Mouse (Mus musculus) forebrain, embryonic 12.5 days (tissue): ENCODE results near the gene Usp5. TPM values are rescaled to one million over a fixed set of nuclear protein-coding genes. Genes with fewer than 3 reads are reported as not detected.

Source experiments
- ATAC-seq: fragments of 200-750 bp; cut with Nextera tagmentation; 2 replicates; pipeline ENCODE4 v1.8.0; 2017; ENCODE audit warnings: moderate TSS enrichment; ENCODE audit not compliant: low FRiP score
- H3K27ac ChIP-seq: fragments of 300-500 bp; sonication (generic); 2 replicates; pipeline ENCODE4 v1.5.1; 2016; ENCODE audit warnings: mild to moderate bottlenecking
- H3K27me3 ChIP-seq: fragments of 300-500 bp; sonication (generic); 2 replicates; pipeline ENCODE4 v1.6.1; 2016; ENCODE audit warnings: mild to moderate bottlenecking
- H3K36me3 ChIP-seq: fragments of 300-500 bp; sonication (generic); replicated peaks from 2 replicates; pipeline ENCODE4 v1.6.1; 2016; ENCODE audit warnings: mild to moderate bottlenecking
- H3K4me1 ChIP-seq: fragments of 300-500 bp; sonication (generic); 2 replicates; pipeline ENCODE4 v1.6.1; 2016
- H3K4me2 ChIP-seq: fragments of 300-500 bp; sonication (generic); 2 replicates; pipeline ENCODE4 v1.6.1; 2016; ENCODE audit warnings: mild to moderate bottlenecking, moderate library complexity
- H3K4me3 ChIP-seq: fragments of 300-500 bp; sonication (generic); replicated peaks from 2 replicates; pipeline ENCODE4 v1.5.1; 2016; ENCODE audit warnings: mild to moderate bottlenecking
- H3K9ac ChIP-seq: fragments of 300-500 bp; sonication (generic); 2 replicates; pipeline ENCODE4 v1.6.1; 2016; ENCODE audit warnings: mild to moderate bottlenecking
- H3K9me3 ChIP-seq: fragments of 300-500 bp; sonication (generic); 2 replicates; pipeline ENCODE4 v1.6.1; 2016
- WGBS: fragments of 180-500 bp; shearing (Covaris S2); methylation state at CpG from one replicate; pipeline ENCODE4 v1.1.7; 2016; 5-methylcytosine and 5-hydroxymethylcytosine counted together
- polyA plus RNA-seq: library from polyadenylated mRNA; unstranded; fragments of >200 nt; fragmentation: Nextera tagmentation; extraction: Ambion mirVana; gene quantifications from 2 replicates; pipeline ENCODE4 v1.2.1, GENCODE M21; 2016

The Usp5 gene
- polyA plus RNA-seq, 1 experiment from 2014 or later = 199 TPM

DNA sequence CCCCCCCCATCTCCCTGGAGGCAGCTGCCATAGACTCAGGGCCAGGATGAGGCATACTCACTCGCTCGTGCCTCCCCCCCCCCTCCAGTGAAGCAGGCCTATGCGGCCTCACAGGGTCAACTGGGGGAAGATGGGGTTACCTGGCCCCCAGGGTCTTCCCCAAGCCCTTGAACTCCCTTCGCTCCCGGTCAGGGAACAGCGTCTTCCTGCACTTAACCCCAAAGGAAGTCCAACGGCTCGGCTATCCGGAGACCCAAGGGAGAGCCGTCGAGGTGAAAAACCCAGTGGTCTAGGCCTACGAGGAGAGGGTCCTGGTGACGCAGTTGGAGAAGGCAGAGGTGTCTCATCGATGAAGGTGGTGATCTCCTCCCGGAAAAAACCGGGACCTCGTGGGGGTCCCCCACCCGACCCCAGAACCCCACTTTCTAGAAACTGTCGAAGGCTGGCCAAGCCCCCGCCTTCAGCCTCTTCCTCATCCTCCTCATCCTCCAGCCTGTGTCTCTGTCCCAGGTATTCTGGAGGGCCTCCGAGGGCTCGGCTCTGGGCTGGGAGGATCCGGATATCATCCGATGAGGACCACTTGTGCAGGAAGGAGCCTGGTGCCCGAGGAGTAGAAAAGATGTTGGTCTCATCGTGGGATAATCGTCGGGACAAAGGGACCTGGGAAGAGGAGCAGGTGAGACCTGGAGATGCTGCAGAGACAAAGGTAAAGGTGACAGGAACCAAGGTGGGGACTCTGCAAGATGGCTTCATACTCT lies 29.5 kb upstream of the Usp5 start:
- no peak for ATAC-seq
- Histone ChIP-seq H3K27ac (no peak overlapping the region), H3K36me3 (peaks cover 6% of the 10 kb centered on the region; the same call in 1 of the 2 replicates), H3K4me3 (no peak overlapping the region), H3K27me3 (peaks cover 17% of the 10 kb centered on the region), H3K4me2 (peak overlapping the region; percentile 80), H3K9me3 (no peaks in the 10 kb centered on the region), H3K9ac (0 out of 2 replicates have a peak overlapping the region, but pooled peaks have one; percentile 91), H3K4me1 (peaks cover 58% of the 10 kb centered on the region)
- 83% methylated on average over 28 of the region's 28 CpGs for WGBS

DNA sequence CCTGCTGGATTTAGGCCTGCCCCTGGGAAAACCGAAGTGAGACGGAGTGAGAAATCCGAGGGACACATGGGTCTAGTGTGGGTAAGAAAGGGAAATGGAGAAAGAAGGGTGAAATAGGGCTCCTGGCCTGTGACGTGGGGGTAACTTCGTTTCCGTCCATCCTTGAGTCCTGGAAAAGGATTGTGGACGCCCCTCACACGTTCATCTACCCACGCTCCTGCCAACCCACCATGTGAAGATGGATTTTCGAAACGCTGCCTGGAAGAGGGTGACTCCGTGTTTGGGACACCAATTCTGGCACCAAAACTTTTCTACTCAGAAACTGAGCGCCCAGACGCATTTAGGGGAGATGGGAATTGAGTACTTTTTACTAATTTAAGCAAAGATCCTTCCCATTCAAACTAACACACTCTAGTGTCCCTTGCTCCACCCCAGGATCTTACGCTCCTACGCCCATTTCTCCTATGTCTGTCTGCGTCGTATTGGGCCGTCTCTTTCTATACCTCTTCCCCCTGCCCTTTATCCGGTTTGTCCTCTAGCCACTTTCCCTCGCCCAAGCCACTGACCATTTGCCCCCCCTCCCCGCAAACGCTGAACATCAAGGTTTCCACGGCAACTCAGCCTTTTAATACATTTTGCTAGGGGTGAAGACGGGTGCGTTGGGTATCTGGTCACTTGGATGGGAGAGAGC lies 28.7 kb upstream of the Usp5 start:
- peak overlapping the region; percentile 78 for H3K4me3 ChIP-seq
- peak overlapping the region; percentile 91 for H3K9ac ChIP-seq
- H3K4me1 ChIP-seq = peaks cover 55% of the 10 kb centered on the region
- H3K9me3 ChIP-seq = no peaks in the 10 kb centered on the region
- peak overlapping the region; percentile 80 for H3K4me2 ChIP-seq
- ATAC-seq = no peak
- H3K27me3 ChIP-seq = peaks cover 17% of the 10 kb centered on the region
- 22% methylated on average over 26 of the region's 26 CpGs for WGBS
- H3K27ac ChIP-seq = peak overlapping the region; percentile 97
- peaks cover 10% of the 10 kb centered on the region; the same call in 1 of the 2 replicates for H3K36me3 ChIP-seq

DNA sequence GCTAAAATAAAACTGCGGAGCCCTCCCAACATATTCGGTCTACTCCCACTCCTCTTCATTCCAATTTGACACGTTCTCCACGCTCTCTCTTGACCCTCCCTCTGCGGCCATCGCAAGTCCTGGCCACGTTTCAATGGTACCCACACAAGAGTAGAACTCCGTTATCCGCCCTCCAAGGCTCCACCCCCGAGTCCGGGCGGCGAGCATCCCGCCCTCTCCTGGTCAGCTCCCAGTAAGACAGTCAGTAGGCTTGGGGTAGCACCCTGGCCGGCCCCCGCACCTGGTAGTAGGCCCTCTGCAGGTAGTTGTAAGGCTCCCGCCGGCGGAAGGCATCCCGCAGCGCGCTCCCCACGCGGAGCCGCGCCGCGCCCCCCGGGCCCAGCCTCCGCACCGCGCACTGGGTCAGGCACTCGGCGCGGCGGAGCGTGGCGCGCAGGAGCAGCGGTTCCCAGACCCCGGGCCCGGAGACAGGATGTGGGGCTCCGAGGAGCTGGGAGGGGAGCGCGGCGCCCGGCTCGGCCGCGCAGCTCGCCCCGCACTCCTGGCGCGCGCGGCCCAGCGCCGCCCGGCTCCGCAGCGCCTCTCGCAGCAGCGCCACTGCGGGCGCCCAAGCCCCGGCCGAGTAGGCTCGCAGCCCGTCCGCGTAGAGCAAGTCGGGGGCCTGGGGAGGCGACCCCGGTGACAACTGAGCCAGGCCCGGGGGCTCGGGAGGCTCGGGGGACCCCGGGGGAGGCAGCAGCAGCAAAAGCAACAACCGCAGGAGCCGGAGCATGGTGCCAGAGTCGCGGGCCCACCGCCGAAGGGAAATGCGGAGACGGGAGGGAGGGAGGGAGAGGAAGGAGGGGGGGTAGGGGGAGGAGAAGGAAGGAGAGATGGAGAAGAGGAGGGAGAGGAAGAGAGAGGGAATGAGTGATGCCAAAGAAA lies 27.9 kb upstream of the Usp5 start, which contains the start of gene P3h3:
TSS of gene P3h3 (minus strand) at position 837 of the 924 bp plus-strand sequence.
- H3K27me3 ChIP-seq = peaks cover 14% of the 10 kb centered on the region
- peak within 1 kb of the TSS; percentile 78 for H3K4me3 ChIP-seq
- under 1% methylated on average over 86 of the region's 86 CpGs for whole genome bisulfite sequencing
- peak within 1 kb of the TSS; percentile 80 for H3K4me2 ChIP-seq
- peak within 1 kb of the TSS; percentile 97 for H3K27ac ChIP-seq
- peaks cover 47% of the 10 kb centered on the region for H3K4me1 ChIP-seq
- peaks cover 14% of the 10 kb centered on the region; the same call in 1 of the 2 replicates for H3K36me3 ChIP-seq
- peak within 1 kb of the TSS; percentile 91 for H3K9ac ChIP-seq
- H3K9me3 ChIP-seq = no peaks in the 10 kb centered on the region
- ATAC-seq = peak; percentile 88

DNA sequence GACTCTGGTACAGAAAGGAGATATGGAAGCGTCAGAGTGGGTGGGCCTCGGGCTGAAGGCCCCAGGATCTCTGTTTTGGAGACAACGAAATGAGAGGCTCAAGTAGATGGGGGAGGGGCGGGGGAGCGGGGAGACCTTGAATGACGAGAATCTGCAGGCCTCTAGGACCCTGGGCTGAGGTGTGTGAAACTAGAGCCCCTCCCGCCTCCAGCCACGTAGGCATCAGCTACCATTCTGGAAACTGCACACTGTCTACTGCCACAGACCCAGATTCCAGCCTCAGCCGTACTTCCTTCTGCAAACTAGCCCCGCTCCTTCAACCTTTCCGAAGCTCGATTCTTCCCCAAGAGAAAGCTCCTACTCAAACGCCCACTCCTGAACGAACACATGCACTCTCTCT lies 27.0 kb upstream of the Usp5 start:
- peaks cover 39% of the 10 kb centered on the region for H3K4me1 ChIP-seq
- WGBS = 6% methylated on average over 14 of the region's 14 CpGs
- ATAC-seq = peak; percentile 55

DNA sequence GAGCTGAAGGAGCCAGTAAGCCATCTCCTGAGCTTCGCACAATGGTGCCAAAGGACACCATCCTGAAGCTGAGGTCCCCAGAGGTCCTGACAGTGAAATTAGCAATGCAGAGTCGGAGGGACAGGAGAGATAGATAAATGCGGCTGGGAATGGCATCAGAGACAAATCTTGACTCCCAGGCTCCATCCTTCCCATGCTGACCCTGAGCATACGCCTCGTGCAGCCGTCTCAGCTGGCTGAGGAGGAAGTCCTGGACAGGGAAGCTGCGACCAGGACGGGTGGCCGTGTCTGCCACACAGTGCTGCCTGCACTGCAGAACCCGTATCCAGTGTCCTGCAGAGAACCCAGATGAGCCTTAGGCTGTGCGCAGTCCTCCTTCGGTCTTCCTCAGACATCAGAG lies 25.4 kb upstream of the Usp5 start:
- Histone ChIP-seq H3K27me3 (peaks cover 13% of the 10 kb centered on the region), H3K4me1 (peaks cover 24% of the 10 kb centered on the region), H3K36me3 (peaks cover 17% of the 10 kb centered on the region), H3K9me3 (no peaks in the 10 kb centered on the region), H3K9ac (no peak overlapping the region), H3K4me3 (no peak overlapping the region), H3K27ac (peak overlapping the region; percentile 42; the same call in 1 of the 2 replicates), H3K4me2 (no peak overlapping the region)
- WGBS = 75% methylated on average over 12 of the region's 12 CpGs
- ATAC-seq = no peak

More for the DNA sequence above, 27.0 kb upstream of the Usp5 start:
- no peaks in the 10 kb centered on the region for H3K9me3 ChIP-seq
- peaks cover 14% of the 10 kb centered on the region for H3K27me3 ChIP-seq
- peak overlapping the region; percentile 97 for H3K27ac ChIP-seq
- peaks cover 14% of the 10 kb centered on the region; the same call in 1 of the 2 replicates for H3K36me3 ChIP-seq
- H3K4me3 ChIP-seq = peak overlapping the region; percentile 78
- peak overlapping the region; percentile 91 for H3K9ac ChIP-seq
- H3K4me2 ChIP-seq = peak overlapping the region; percentile 80

DNA sequence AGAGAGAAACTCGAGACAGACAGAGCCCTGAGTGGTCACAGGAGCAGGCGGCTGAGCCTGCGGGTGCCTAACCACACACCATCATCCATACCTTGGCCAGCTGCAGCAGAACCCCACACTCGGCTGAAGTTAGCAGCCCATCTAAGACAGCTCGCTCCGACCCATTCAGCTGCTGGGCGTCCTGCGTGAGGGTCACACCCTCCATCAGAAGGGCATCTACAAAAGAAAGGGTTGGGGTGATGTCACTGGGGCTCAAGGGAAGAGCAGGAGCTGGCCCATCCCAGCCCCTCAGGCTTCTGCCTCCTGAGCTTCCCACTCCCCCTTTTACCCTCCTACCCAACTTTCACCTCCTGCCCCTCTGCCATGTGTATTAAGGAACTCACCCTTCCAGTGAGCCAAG lies 21.3 kb upstream of the Usp5 start:
- ATAC-seq = no peak
- WGBS = 65% methylated on average over 8 of the region's 8 CpGs

DNA sequence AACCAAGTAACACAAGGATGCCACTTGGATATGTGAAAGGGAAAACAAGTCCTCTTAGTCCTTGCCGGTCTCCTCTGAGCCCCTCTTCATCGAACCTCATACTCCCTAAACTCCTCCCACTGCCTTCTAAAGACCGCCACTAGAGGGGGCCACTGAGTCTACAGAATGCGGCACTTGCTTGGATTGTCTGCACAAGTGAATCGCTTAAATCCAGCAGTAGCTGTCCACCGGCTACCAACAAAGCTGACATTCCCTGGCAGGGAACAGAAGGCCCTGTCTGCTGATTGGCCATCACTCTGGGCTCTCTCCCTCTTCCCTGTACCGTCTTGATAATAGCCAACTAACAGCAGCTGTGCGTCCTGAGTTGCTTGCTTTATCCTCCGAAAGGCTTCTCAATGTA lies 18.0 kb upstream of the Usp5 start:
- Histone ChIP-seq H3K36me3 (peaks cover 19% of the 10 kb centered on the region), H3K9ac (0 out of 2 replicates have a peak overlapping the region, but pooled peaks have one; percentile 25), H3K27me3 (no peaks in the 10 kb centered on the region), H3K9me3 (no peaks in the 10 kb centered on the region), H3K27ac (peak overlapping the region; percentile 71), H3K4me2 (peak overlapping the region; percentile 19; the same call in 1 of the 2 replicates), H3K4me1 (peaks cover 7% of the 10 kb centered on the region), H3K4me3 (no peak overlapping the region)
- ATAC-seq = peak; percentile 91
- WGBS = 8% methylated on average over 9 of the region's 9 CpGs

More for the DNA sequence above, 21.3 kb upstream of the Usp5 start:
- Histone ChIP-seq H3K27me3 (no peaks in the 10 kb centered on the region), H3K4me3 (no peak overlapping the region), H3K27ac (no peak overlapping the region), H3K36me3 (peaks cover 17% of the 10 kb centered on the region), H3K4me2 (no peak overlapping the region), H3K9ac (no peak overlapping the region), H3K4me1 (peaks cover 7% of the 10 kb centered on the region), H3K9me3 (no peaks in the 10 kb centered on the region)

DNA sequence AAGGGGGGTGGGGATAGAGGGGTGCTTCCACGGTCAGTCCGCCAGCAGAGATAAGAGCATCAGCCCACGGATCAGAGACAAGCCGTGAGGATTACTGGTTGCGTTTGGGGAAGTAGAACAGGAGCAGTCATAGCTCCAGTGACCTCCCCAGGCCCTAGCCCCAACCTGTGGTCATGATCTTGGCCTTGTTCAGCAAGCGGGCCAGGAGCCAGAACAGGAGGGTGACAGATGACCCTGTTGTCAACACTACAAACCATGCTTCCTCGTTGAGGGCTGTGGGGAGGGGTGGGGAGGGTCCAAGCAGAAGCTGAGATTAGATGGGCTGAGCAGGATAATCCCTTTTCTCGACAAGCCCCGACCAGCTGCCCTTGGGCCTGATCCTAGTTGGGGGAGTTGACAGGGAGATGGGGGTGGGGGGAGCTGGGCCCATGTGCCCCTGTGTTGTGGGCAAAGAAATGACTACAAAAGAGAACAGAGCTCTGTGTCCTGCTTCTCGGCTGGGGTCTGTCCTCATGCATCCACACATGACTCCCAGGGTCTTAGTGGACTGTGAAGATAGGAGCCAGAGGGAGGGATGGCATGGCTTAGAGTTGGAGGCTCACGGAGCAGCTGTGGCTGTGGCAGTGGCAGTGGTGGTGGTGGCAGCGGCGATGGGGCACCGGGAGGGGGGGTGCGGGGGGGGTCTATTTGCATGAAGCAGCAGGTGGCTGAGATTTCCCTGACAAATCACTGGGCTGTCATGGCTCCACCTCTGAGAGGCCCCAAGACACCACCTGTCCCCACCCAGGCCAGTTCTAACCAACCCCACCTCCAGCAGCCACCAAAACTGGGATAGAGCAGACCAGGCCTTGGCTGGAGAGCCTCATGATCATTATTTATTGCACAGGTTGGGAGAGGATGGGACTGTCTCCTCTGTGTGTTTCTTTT lies 11.2 kb upstream of the Usp5 start, which contains the start of gene Gnb3:
TSS of gene Gnb3 (minus strand) at position 35 of the 927 bp plus-strand sequence.
- peak within 1 kb of the TSS; percentile 8; the same call in 1 of the 2 replicates for H3K4me2 ChIP-seq
- peak; percentile 13; the same call in 1 of the 2 replicates for ATAC-seq
- H3K4me3 ChIP-seq = no peak within 1 kb of the TSS
- 30% methylated on average over 15 of the region's 15 CpGs for WGBS
- peak within 1 kb of the TSS; percentile 42; the same call in 1 of the 2 replicates for H3K9ac ChIP-seq
- peaks cover 19% of the 10 kb centered on the region for H3K4me1 ChIP-seq
- H3K9me3 ChIP-seq = no peaks in the 10 kb centered on the region; the same call in 1 of the 2 replicates
- H3K27ac ChIP-seq = peak within 1 kb of the TSS; percentile 56; the same call in 1 of the 2 replicates
- H3K36me3 ChIP-seq = peaks cover 15% of the 10 kb centered on the region
- H3K27me3 ChIP-seq = no peaks in the 10 kb centered on the region

DNA sequence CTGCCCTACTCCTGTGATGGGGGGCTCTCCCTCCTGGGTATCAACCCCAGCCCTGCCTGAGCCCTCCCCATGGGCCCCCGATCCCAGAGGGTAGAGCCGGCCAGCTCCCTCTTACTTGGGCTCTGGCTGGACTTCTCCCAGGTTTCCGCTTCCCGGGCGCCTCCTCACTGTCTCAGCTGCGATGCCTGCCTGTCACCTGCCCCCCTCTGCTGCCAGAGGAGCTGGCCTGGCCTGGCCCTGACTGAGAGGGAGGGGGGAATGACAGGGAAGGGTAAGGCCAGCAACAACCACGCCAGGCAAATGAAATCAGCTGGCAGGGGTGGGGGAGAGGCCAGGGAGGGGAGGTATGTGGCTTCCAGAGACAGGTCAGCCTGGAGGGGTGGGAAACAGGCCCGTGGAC lies 10.5 kb upstream of the Usp5 start:
- Histone ChIP-seq H3K4me3 (no peak overlapping the region), H3K36me3 (peaks cover 14% of the 10 kb centered on the region), H3K27me3 (no peaks in the 10 kb centered on the region), H3K4me1 (peaks cover 19% of the 10 kb centered on the region), H3K9me3 (no peaks in the 10 kb centered on the region; the same call in 1 of the 2 replicates), H3K27ac (peak overlapping the region; percentile 56; the same call in 1 of the 2 replicates), H3K9ac (peak overlapping the region; percentile 42; the same call in 1 of the 2 replicates), H3K4me2 (peak overlapping the region; percentile 8; the same call in 1 of the 2 replicates)
- WGBS = 7% methylated on average over 8 of the region's 8 CpGs
- ATAC-seq = peak; percentile 36

DNA sequence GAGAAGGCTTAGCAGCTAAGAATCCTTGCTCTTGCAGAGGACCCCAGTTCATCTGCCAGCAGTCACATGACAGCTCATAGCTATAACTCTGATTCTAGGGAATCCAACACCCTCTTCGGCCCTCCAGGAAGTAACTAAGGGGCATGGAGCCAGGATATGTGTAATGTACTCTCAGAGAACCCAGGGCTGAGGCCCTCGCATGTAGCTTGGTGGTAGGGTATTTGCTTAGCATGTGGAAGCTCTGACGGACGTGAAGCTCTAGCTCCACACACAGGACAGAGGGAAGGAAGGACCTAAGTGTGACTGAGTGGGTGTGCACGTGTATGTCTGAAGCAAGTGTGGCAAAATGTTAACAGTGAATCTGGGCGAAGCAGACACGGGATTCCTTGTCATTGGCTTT lies 7.1 kb upstream of the Usp5 start:
- no peak for ATAC-seq
- WGBS = 83% methylated on average over 7 of the region's 7 CpGs
- Histone ChIP-seq H3K27me3 (no peaks in the 10 kb centered on the region), H3K4me3 (no peak overlapping the region), H3K4me2 (no peak overlapping the region), H3K9ac (no peak overlapping the region), H3K4me1 (peaks cover 46% of the 10 kb centered on the region), H3K27ac (no peak overlapping the region; the same call in 1 of the 2 replicates), H3K36me3 (peaks cover 37% of the 10 kb centered on the region), H3K9me3 (no peaks in the 10 kb centered on the region; the same call in 1 of the 2 replicates)
